Mouse (Mus musculus): Measurements from ENCODE around the gene Zfp341.

The Zfp341 gene

DNA sequence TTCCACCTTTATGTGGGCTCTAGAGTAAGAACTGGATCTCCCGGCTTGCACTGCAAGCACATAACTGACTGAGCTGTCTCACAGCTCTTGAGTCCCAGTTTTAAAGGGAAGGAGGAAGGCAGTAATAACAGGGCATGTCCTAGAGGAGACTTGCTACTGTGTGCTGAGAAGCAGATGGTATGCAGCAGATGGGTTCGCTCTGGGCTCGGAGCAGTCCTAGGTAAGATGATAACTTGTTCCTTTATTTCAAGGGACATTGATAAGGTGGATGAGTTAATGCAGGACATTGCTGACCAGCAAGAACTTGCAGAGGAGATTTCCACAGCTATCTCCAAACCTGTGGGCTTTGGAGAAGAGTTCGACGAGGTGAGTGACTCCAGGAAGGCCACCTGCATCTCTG is 77.9 kb downstream of the Zfp341 start:
- in situ Hi-C loops (cut with MboI; ENCODE audit: low pct_unique_long_range_greater_than_20kb in 1 of 2, low sequenced_read_pairs in 2 of 2, unreplicated experiment in 1 of 2) = no loop called here

DNA sequence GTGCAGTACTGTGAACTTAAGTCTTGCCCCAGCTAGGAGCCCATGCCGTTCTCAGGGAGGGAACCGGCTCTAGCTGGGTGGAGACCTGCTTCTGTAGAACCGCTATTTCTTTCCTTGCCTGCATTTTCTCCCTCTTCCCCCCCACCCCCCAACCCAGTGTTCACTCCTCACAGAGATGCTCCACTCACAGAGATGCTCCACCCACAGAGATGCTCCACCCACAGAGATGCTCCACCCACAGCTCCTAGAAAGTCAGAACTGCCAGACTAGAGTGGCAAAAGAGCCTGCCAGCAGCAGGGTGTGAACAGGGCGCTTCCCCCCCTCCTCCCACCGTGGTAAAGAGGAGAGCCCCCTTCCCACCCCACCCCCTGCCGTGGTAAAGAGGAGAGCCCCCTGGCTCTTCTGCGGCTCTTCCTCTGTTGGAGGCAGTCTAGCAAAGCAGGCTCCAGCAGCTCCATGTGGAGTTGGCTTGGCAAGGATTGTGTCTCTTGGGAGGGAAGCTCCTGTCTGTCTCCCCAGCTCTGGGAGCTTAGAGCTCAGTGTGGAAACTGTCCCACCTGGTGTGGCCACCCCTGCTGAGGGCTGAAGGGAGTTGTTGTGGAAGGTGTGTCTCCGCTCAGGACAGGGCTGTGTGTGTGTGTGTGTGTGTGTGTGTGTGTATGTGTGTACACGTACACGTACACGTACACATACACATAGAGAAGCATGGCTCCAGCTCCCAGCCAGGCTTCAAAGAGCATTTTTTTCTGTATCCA is 80.3 kb downstream of the Zfp341 start:
- in situ Hi-C loops (cut with MboI; ENCODE audit: low pct_unique_long_range_greater_than_20kb in 1 of 2, low sequenced_read_pairs in 2 of 2, unreplicated experiment in 1 of 2) = no loop called here

DNA sequence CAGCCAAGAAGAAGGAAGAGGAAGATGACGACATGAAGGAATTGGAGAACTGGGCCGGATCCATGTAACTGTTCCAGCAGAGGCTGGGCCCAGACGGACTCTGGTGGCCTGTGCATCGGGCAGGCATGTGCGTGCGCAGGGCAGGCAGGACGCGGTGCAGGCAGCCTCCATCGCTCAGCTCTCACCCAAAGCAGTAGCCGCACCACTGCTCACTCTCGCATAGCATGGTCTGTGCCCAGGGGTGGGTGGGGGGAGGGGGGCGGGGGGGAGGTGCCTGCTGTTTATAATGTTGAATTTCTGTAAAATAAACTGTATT is 80.8 kb downstream of the Zfp341 start:
- in situ Hi-C loops (cut with MboI; ENCODE audit: low pct_unique_long_range_greater_than_20kb in 1 of 2, low sequenced_read_pairs in 2 of 2, unreplicated experiment in 1 of 2) = no loop called here

DNA sequence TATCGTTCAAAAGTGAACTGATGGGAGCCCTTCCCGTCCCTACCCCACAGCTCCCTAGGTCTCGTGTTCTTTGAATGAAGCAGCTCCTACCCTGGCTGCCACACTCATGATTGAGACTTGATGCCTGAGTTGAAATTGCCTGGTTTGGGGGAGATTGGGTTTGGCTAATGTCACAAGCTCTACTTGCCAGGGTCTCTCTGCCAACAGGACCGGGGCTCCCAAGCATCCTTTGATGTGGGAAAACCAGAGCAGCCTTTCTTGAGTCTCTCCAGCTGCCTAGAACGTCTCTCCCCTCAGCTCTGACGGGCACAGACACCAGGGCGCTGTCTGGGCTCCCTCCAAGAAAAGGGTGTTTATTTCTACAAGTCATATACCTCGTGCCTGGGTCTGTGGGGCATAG is 82.6 kb downstream of the Zfp341 start:
- in situ Hi-C loops (cut with MboI; ENCODE audit: low pct_unique_long_range_greater_than_20kb in 1 of 2, low sequenced_read_pairs in 2 of 2, unreplicated experiment in 1 of 2) = no loop called here

All from mouse embryonic stem cell (cell line).